Mouse (Mus musculus) embryo, embryonic 10 days (tissue): ENCODE measurements around the gene Shq1.

ENCODE experiments used
- DNase-seq: peaks from one replicate; pipeline ENCODE4 v3.0.0-alpha.2; 2015; ENCODE audit warnings: low spot score

The Shq1 gene

GRCm38 (mm10) chr6:100668858-100669257, 2.1 kb downstream of the Shq1 start:
- no peak for DNase-seq

- DNase-seq: no peak
Measured at GRCm38 (mm10) chr6:100667644-100668043, 3.3 kb downstream of the Shq1 start.

GRCm38 (mm10) chr6:100662224-100662623, 8.7 kb downstream of the Shq1 start:
- no peak for DNase-seq

GRCm38 (mm10) chr6:100660395-100660794, 10.6 kb downstream of the Shq1 start:
- DNase-seq: no peak

- no peak for DNase-seq
Measured at GRCm38 (mm10) chr6:100652535-100652934, 18.4 kb downstream of the Shq1 start.

DNA sequence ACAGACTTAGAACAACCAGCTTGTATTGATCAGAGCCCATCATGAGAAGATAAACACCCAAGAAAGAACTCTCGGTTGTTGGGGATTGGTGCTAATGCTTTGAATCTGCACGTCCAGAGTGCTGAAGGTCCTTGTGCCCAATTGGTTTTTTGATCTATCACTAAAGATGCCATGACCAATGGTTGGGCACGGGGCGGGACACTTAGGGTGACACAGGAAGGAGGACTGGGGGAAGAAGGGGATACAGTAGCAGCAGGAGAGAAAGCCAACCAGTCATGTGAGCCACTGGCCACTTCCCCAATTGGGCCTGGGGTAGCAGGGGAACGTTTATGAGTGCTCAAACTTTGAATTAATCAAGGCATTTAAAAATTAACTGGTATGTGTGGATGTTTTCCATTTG, 23.8 kb downstream of the Shq1 start:
- DNase-seq: no peak

GRCm38 (mm10) chr6:100645469-100646201, 25.3 kb downstream of the Shq1 start:
- peak; percentile 69 for DNase-seq

GRCm38 (mm10) chr6:100644631-100645030, 26.3 kb downstream of the Shq1 start:
- DNase-seq: no peak

DNA sequence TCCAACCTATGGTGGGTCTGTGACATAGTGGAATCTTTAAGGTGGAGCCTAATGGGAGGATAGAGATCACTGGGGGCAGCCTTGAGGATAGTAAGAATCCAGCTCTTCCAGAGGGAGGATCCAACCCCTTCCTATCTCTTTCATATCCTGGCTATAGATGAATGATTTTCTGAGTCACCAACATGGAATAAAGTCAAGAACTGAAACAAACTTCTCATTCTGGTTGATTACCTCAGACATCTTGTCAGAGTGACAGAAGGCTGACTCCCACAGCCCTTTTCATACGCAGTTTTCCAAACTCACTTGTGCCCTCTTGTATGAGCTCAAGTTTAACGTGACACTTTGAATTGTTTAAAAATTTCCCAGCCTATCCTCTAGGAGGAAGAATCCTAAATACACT, 28.2 kb downstream of the Shq1 start:
- DNase-seq: no peak

DNA sequence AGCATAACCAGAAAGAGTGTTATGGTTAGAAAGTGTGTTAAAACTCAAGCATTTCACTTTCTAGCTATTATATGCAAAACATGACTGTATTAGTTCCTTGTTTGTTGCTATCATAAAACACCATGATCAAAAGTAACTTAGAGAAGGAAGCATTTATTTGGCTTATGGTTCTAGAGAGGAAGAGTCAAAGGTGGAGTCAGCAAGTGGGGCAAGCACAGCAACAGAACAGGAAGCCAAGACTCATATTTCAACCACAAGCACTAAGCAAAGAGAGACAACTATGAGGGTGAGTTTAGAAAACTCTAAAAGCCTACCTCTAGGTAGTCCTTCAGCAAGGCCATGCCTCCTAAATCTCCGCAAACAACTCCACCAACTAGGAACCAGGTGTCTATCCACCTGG, 30.4 kb downstream of the Shq1 start:
- no peak for DNase-seq

- DNase-seq: no peak
Measured at GRCm38 (mm10) chr6:100629086-100629485, 41.9 kb downstream of the Shq1 start.

DNA sequence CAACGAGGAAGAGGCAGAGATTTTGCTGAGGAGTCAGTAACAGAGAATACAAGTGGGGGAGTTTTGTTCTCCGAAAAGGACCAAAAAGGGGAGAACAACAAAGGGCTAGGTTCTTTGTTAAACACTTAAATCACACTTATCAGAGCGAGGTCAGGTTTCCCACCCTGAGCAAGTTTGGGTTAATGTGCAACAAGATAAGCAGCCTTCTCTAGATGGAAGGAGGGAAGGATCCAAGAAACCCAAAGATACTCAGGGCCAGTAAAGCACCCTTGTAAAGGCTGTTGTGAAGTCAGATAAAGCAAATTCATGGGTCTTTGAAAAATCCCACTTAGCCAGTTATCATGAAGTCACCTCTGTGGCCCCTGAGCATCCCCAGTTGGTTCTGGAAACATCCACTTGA, 42.7 kb downstream of the Shq1 start:
- DNase-seq: no peak

DNA sequence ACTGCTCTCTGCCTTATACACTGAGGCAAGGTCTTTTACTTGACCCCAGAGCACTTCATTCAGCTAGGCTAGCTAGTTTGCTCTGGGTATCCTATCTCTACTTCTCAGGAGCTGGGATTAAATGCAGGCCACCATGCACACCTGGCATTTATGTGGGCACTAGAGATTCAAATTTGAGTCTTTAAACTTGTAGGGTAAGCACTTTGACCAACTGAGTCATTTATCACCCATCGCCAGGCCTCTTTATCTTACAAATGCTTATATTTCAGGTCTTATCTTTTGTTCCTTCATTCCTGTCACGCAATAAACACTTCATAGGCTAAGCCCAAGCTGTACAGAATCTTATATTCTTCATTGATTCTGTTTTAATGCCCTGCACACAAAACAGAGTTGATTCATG, 47.0 kb downstream of the Shq1 start:
- DNase-seq: no peak

DNA sequence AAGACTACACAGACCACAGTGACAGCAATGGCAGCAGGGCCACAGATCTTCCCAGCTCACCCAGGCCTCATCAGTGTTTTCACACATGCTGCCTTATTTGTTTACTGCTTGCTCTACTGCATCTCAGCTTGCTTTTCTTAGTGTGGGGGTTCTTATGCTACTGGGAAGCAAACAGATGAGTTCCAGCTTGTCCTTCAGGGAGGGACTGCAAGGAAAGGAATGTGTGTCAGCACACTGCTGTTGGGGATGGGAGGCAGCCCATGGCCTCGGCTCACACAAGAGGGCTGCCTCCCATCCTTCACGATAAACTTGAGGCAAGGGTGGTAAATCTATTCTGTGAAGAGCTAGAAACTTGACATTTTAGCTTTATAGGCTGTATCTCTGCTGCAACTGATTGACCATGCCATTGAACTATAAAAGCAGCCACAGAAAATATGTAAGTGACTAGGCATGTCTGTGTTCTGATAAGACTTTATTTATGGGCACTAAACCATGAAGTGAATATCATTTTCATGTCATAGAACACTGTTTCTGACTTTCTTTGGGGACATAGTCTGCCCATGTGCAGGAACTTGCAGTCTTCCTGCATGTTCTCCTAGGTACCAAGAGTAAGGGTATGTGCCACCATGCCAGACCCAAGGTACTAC, 48.0 kb downstream of the Shq1 start:
- no peak for DNase-seq

GRCm38 (mm10) chr6:100620411-100620810, 50.5 kb downstream of the Shq1 start:
- no peak for DNase-seq

DNA sequence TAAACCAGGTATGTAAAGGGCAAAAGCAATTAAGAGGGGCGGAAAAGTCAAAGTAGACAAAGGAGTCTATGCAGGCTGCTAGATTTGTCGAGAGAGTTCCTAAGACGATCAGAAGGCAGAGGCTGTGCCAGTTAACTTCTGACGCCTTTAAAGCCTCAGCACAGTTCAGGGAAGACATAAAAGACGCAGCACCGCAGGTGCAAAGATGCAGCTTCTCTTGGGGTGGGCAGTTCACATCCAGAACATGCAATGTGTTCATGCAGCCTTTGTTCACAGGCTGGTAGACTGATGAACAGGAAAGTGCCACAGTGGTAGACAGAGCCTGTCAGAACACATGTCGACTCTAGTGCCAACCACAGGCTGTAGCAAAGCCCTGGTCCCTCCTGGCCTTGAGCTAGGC, 51.6 kb downstream of the Shq1 start:
- DNase-seq: no peak

GRCm38 (mm10) chr6:100616133-100616532, 54.8 kb downstream of the Shq1 start:
- no peak for DNase-seq

DNA sequence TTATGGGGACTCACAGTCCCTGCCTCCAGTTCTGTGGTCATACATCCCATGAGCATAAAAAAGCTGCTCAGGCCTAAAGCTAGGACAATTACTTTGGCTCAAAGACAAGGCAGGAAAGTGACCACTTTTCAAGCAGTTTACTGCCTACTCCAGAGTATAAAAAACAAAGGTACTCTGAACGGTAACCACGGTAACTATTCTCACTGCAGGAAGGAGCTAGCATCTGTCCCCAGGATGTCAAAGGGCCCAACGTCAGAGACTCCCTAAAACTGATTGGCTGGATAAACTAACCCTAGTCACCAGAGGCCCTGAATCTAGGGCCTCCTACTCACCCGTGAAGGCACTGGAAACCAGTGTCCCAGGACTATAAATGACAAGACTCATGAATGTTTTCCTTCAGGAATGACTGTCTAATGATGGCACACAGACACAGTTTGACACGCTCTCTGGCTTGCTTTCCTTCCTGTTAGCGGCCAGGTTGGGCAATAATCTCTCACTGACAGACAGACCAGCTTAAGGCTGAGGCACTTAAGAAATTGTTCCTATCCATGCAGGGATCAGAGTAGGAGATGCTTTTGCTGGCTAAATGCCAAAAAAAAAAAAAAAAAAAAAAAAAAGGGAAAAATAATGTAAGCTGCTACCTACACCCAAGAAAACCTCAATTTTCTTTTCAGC, 57.2 kb downstream of the Shq1 start:
- DNase-seq: no peak

DNA sequence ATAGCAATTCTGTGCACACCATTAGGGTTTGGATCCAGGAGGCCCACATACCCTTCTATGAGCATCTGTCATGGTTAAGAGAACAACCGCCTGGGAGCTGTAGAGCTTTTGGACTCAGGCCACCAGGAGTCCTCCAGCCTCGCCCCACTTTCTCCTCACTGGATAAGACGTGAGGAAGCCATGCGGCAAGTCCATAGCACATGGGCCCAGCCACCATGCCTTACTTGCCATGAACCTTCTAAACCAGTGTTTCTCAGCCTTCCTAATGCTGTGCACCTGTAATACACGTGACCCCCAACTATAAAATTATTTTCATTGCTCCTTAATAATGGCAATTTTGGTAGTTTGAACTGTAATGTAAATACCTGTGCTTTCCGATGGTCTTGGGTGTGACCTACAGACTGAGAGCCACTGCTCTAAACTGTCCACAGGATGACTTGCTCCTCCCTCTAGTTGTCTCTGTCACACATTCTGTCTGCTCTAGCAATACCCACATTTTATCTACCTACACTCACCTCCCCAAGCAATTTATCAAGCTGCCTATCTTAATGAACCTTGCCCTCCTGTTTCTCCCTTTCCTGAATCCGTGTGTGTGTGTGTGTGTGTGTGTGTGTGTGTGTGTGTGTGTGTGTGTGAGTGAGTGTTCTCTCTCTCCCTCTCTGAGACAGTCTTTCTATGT, 59.9 kb downstream of the Shq1 start:
- no peak for DNase-seq

GRCm38 (mm10) chr6:100610182-100610581, 60.8 kb downstream of the Shq1 start:
- no peak for DNase-seq

DNA sequence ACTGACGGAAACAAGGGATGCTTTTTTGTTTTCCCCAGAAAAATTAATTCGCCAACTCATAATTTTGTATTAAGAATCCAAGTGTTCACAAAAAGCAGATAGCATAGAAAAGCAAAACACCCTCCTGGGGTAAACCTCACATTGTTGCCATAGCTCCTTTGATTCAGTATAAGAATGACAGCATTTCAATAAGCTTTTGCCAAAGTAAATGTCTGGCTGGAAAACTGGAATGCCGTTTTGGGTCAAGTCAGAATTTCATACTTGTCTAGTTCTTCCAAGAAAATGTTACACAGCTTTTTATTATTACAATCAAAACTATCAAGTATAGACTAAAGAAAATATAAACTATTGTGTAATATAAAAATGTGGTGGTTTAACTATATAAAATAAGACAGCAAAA, 61.7 kb downstream of the Shq1 start:
- DNase-seq: no peak

GRCm38 (mm10) chr6:100608429-100608828, 62.5 kb downstream of the Shq1 start:
- peak; percentile 59 for DNase-seq

GRCm38 (mm10) chr6:100606805-100607204, 64.2 kb downstream of the Shq1 start:
- DNase-seq: no peak
